Mouse (Mus musculus): Measurements from ENCODE around the gene Krt80. TPM values are rescaled to one million over a fixed set of nuclear protein-coding genes. Genes with fewer than 3 reads are reported as not detected.

Krt80 gene
- polyA plus RNA-seq (2012; ENCODE audit: low replicate concordance) = 1.4 and 1.5 TPM in 2 replicates

DNA sequence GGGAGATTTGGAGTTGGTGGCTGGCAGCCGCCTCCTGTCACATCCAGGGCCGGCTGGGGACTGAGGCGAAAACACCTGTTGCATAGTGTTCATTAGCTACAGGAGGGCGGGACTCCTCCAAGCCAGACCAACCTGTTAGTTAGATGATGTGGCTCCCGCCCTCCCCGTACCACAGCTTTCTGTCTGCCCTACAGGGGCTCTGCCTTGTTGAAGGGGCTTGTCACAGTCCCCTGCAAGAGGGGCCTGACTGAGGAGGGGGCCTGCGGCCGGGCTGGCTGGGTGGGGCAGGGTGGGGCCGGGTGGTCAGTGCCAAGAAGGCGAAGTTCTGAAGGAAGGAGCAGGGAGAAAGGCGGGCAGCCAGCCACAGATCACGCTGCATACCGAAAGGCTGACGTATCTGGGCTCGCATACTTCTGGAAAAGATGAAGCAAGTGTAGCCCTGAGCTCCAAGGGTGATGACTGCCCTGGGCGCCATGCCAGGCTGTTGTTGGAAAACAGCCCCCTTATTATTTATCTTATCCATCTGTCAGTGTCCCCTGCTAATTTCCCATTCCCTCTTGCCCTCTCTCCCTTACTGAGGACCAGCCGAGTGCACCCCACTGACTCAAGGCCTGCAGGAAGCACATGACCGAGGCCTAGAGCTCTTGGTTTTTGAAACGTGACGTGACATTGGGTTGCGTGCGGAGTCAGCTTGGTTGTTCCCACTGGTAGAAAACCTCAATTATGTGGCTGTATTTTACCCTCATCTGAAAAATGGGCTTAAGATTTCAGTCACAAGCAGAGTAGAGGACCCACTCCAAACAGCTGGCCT is at the start of gene Krt80:
Krt80 (minus strand) TSS at position 62 of the 811 bp plus-strand sequence.

DNA sequence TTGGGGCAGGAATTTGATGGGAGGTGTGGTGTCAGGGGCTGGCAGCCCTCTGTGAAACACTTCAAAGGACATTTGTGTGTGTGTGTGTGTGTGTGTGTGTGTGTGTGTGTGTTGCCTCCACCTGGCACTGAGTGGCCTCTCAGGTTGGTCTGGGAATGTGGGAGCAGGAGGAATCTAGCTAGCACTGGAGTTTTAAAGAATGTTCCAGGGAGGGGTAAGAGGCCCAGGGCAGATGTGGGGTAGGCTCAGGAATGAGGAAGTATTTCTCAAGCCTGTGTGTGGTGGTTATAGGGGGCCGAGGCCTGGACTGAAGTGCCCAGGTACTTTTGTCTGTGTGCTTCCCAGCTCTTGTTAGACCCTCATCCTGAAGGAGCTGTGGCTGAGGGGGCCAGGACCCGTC is 40.8 kb upstream of the Krt80 start, which contains the start of gene Krt7:
Krt7 (plus strand) TSS at position 269 of the 400 bp plus-strand sequence.

Other genes with a start within 250 kb of the Krt80 start
- gene Acvrl1, start 241.6 kb downstream of the Krt80 start, polyA plus RNA-seq (2012; ENCODE audit: low replicate concordance) = 2.6 and 4.8 TPM in 2 replicates
- 2.2 and 3.4 TPM in 2 replicates for gene Acvr1b, start 196.1 kb downstream of the Krt80 start, polyA plus RNA-seq (2012; ENCODE audit: low replicate concordance)
- gene Grasp, start 146.0 kb downstream of the Krt80 start, polyA plus RNA-seq (2012; ENCODE audit: low replicate concordance) = 1.2 and 3.3 TPM in 2 replicates
- gene Nr4a1, start 115.9 kb downstream of the Krt80 start, polyA plus RNA-seq (2012; ENCODE audit: low replicate concordance) = 10.4 and 12.2 TPM in 2 replicates
- gene Atg101, start 85.9 kb downstream of the Krt80 start, polyA plus RNA-seq (2012; ENCODE audit: low replicate concordance) = 29.8 and 32.9 TPM in 2 replicates
- gene 6030408B16Rik, start 77.0 kb downstream of the Krt80 start, polyA plus RNA-seq (2012; ENCODE audit: low replicate concordance) = not detected in 2 replicates
- 0.35 and 0.40 TPM in 2 replicates for gene Krt7, start 40.9 kb upstream of the Krt80 start, polyA plus RNA-seq (2012; ENCODE audit: low replicate concordance)
- gene Krt87, start 68.6 kb upstream of the Krt80 start, polyA plus RNA-seq (2012; ENCODE audit: low replicate concordance) = not detected in 2 replicates
- not detected in 2 replicates for gene Krt88, start 77.6 kb upstream of the Krt80 start, polyA plus RNA-seq (2012; ENCODE audit: low replicate concordance)
- not detected in 2 replicates for gene Krt81, start 93.6 kb upstream of the Krt80 start, polyA plus RNA-seq (2012; ENCODE audit: low replicate concordance)
- not detected in 2 replicates for gene Krt86, start 103.3 kb upstream of the Krt80 start, polyA plus RNA-seq (2012; ENCODE audit: low replicate concordance)
- gene Krt83, start 121.3 kb upstream of the Krt80 start, polyA plus RNA-seq (2012; ENCODE audit: low replicate concordance) = 0.23 TPM in 1 of 2 replicates, not detected in the other
- not detected in 2 replicates for gene Gm49425, start 147.1 kb upstream of the Krt80 start, polyA plus RNA-seq (2012; ENCODE audit: low replicate concordance)
- gene Krt84, start 162.7 kb upstream of the Krt80 start, polyA plus RNA-seq (2012; ENCODE audit: low replicate concordance) = not detected in 2 replicates
- not detected in 2 replicates for gene Krt82, start 180.5 kb upstream of the Krt80 start, polyA plus RNA-seq (2012; ENCODE audit: low replicate concordance)
- gene Krt90, start 192.8 kb upstream of the Krt80 start, polyA plus RNA-seq (2012; ENCODE audit: low replicate concordance) = not detected in 2 replicates
- gene Krt75, start 203.7 kb upstream of the Krt80 start, polyA plus RNA-seq (2012; ENCODE audit: low replicate concordance) = not detected in 2 replicates

All from leukemia stem cell, adult 10-12 weeks (primary cell).